Mouse (Mus musculus) hindbrain, embryonic 12.5 days (tissue): ENCODE measurements at regions not wholly inside any gene's neighbourhood (a gene's known extent, or its start where the extent isn't known, plus 50 kb on each side); places are given as distances from the start of the nearest gene placed in this dataset.

Experiments used
- ATAC-seq: fragments of 200-750 bp; cut with Nextera tagmentation; 2 replicates; pipeline ENCODE4 v1.8.0; 2017; ENCODE audit warnings: moderate TSS enrichment; ENCODE audit not compliant: low FRiP score
- H3K27ac ChIP-seq: fragments of 300-500 bp; sonication (generic); 2 replicates; pipeline ENCODE4 v1.5.1; 2016; ENCODE audit warnings: mild to moderate bottlenecking
- H3K27me3 ChIP-seq: fragments of 300-500 bp; sonication (generic); 2 replicates; pipeline ENCODE4 v1.6.1; 2016; ENCODE audit warnings: mild to moderate bottlenecking
- H3K36me3 ChIP-seq: fragments of 300-500 bp; sonication (generic); 2 replicates; pipeline ENCODE4 v1.6.1; 2016; ENCODE audit warnings: mild to moderate bottlenecking
- H3K4me1 ChIP-seq: fragments of 300-500 bp; sonication (generic); 2 replicates; pipeline ENCODE4 v1.6.1; 2016
- H3K4me2 ChIP-seq: fragments of 300-500 bp; sonication (generic); replicated peaks from 2 replicates; pipeline ENCODE4 v1.6.1; 2016; ENCODE audit warnings: mild to moderate bottlenecking
- H3K4me3 ChIP-seq: fragments of 300-500 bp; sonication (generic); 2 replicates; pipeline ENCODE4 v1.5.1; 2016; ENCODE audit warnings: mild to moderate bottlenecking
- H3K9ac ChIP-seq: fragments of 300-500 bp; sonication (generic); 2 replicates; pipeline ENCODE4 v1.6.1; 2016; ENCODE audit warnings: mild to moderate bottlenecking, moderate library complexity
- H3K9me3 ChIP-seq: fragments of 300-500 bp; sonication (generic); replicated peaks from 2 replicates; pipeline ENCODE4 v1.6.1; 2016; ENCODE audit warnings: mild to moderate bottlenecking
- WGBS: fragments of 180-500 bp; shearing (Covaris S2); methylation state at CpG from one replicate; pipeline ENCODE4 v1.1.7; 2016; 5-methylcytosine and 5-hydroxymethylcytosine counted together

DNA sequence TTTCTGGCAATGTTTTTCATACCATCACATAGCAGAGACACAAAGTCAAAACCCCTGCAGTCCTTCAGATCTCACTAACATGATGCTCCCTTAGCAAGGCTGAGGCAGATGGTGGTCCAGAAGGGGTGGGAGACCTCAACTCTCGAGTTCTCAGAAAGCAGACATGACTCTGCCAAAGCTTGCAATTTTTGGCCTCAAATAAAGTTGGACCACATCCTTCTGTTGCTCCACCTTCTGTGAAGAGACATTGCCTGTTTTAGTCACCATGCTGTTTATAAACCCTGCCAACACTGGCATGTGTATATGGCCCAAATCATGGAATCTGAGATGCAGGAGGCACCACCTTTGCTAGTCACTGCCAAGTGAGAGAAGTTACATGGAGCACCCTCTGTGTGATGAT lies 860.1 kb downstream of the Epha4 start:
- 76% methylated on average over 1 of the region's 1 CpGs for WGBS
- no peaks in the 10 kb centered on the region for H3K4me1 ChIP-seq

DNA sequence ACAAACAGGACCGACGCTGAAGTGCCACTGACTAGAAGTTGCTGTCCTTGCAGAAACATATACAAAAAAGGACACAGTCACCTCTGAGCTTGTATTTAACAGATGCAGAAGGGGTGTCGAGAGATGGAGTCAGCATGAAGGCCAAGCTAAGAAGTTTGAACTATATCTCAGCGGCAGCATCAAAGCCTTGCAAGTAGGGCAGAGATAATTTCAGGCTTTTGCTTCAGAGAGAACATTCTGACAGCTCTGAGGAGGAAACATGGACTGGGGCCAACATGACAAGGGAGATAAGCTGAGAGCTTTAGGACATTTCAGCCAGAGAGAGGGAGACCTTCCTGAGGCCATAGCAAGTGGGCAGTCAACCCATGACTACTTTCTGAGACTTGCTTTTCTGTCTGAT lies 856.7 kb downstream of the Epha4 start:
- no peak overlapping the region for H3K4me2 ChIP-seq
- H3K27ac ChIP-seq: no peak overlapping the region
- no peaks in the 10 kb centered on the region for H3K36me3 ChIP-seq
- no peak overlapping the region for H3K9ac ChIP-seq
- H3K27me3 ChIP-seq: no peaks in the 10 kb centered on the region
- no peaks in the 10 kb centered on the region for H3K9me3 ChIP-seq
- no peaks in the 10 kb centered on the region for H3K4me1 ChIP-seq
- 82% methylated on average over 4 of the region's 4 CpGs for WGBS
- H3K4me3 ChIP-seq: no peak overlapping the region
- no peak for ATAC-seq

More for the DNA sequence above, 860.1 kb downstream of the Epha4 start:
- H3K9ac ChIP-seq: no peak overlapping the region
- H3K27ac ChIP-seq: no peak overlapping the region
- no peak overlapping the region for H3K4me3 ChIP-seq
- H3K36me3 ChIP-seq: no peaks in the 10 kb centered on the region
- H3K9me3 ChIP-seq: no peaks in the 10 kb centered on the region
- H3K27me3 ChIP-seq: no peaks in the 10 kb centered on the region
- no peak overlapping the region for H3K4me2 ChIP-seq
- no peak for ATAC-seq

DNA sequence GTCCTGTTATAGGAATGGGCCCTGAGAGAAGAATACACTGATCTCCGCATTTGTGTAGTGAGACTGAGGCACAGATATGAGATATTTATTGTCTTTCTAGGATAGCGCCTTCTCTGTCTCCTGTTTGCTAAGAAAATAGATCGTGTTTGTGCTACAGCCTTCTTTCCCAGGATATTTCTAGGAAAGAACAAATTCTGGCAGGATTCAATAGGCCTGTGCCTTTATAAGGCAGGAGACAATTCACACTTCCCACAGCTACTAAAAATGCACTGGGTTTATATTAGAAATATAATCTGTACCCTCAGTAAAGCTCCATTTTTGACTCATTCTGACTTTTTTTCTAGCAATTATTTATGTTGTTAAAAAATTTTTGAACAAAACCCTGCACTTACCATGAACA lies 854.7 kb downstream of the Epha4 start:
- Histone ChIP-seq H3K36me3 (no peaks in the 10 kb centered on the region), H3K27me3 (no peaks in the 10 kb centered on the region), H3K27ac (no peak overlapping the region), H3K4me3 (no peak overlapping the region), H3K9me3 (no peaks in the 10 kb centered on the region), H3K4me2 (no peak overlapping the region), H3K4me1 (no peaks in the 10 kb centered on the region), H3K9ac (no peak overlapping the region)
- 84% methylated on average over 3 of the region's 3 CpGs for WGBS
- no peak for ATAC-seq

DNA sequence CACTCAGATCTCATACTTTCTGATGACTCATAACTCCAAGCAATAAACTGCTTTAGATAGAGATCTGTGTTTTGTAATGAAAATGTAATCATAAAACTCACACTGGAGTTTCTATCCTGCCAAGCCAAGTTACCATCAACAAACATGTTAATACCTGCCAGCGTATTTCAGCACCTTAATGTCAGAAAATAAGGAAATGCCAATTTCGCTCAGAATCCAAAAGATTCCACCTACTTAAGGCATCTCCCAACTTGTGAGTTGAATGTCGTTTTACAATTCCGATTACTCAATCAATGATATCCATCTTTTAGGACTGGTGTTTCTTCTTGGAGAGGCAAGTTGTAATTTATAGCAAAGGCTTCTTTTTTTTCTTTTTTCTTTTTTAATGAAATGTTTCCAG lies 850.5 kb downstream of the Epha4 start:
- Histone ChIP-seq H3K27ac (no peak overlapping the region), H3K4me3 (no peak overlapping the region), H3K4me2 (no peak overlapping the region), H3K4me1 (no peaks in the 10 kb centered on the region), H3K36me3 (no peaks in the 10 kb centered on the region), H3K9me3 (no peaks in the 10 kb centered on the region), H3K27me3 (no peaks in the 10 kb centered on the region), H3K9ac (no peak overlapping the region)
- 93% methylated on average over 4 of the region's 4 CpGs for WGBS
- ATAC-seq: no peak

DNA sequence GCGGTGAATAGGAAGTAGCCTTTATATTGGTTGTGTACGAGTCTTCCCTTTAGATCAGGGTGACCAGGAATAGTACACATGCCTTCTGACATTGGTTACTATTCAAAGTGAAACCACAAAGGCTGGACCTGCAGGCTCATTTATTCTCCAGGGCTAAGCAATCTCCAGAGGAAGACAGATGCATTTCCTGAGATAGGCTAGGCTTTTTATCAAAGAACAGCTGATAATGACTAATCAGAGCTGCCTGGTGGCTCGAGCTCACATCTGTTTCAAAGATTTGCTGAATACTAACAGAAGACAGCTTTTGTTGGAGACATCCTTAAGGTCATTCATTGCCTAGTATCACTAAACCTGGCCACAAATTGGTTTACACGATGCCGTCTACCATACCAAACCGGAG lies 838.1 kb downstream of the Epha4 start:
- Histone ChIP-seq H3K9me3 (0 out of 2 replicates have a peak, but pooled peaks cover 4% of the 10 kb centered on the region), H3K4me2 (no peak overlapping the region), H3K36me3 (no peaks in the 10 kb centered on the region)

DNA sequence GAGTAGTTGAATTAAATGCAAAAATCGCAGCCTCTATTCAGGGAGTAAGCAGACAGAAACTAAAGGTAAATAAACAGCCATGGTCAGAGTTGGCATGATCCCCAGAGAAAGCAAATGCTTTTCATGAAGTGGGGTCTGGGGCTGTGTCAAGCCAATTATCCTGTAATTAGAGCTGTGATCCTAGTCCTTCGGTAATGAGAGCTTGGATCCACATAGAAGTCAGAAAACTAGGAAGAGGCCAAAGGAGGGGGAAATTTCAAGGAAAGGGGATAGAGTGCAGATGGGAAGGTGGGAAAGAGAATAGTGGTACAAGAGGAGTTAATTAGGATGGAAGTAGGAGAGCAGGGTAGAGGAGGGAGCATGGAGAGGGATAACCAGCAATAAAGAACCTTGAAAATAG lies 809.3 kb downstream of the Epha4 start:
- Histone ChIP-seq H3K4me1 (no peaks in the 10 kb centered on the region), H3K27ac (no peak overlapping the region), H3K9ac (no peak overlapping the region), H3K27me3 (no peaks in the 10 kb centered on the region), H3K9me3 (no peaks in the 10 kb centered on the region), H3K4me2 (no peak overlapping the region), H3K4me3 (no peak overlapping the region), H3K36me3 (no peaks in the 10 kb centered on the region)
- WGBS: 84% methylated on average over 2 of the region's 2 CpGs
- ATAC-seq: no peak

More for the DNA sequence above, 838.1 kb downstream of the Epha4 start:
- H3K4me3 ChIP-seq: no peak overlapping the region
- no peaks in the 10 kb centered on the region for H3K27me3 ChIP-seq
- no peaks in the 10 kb centered on the region for H3K4me1 ChIP-seq
- H3K27ac ChIP-seq: no peak overlapping the region
- 79% methylated on average over 6 of the region's 6 CpGs for WGBS
- H3K9ac ChIP-seq: no peak overlapping the region
- no peak for ATAC-seq

DNA sequence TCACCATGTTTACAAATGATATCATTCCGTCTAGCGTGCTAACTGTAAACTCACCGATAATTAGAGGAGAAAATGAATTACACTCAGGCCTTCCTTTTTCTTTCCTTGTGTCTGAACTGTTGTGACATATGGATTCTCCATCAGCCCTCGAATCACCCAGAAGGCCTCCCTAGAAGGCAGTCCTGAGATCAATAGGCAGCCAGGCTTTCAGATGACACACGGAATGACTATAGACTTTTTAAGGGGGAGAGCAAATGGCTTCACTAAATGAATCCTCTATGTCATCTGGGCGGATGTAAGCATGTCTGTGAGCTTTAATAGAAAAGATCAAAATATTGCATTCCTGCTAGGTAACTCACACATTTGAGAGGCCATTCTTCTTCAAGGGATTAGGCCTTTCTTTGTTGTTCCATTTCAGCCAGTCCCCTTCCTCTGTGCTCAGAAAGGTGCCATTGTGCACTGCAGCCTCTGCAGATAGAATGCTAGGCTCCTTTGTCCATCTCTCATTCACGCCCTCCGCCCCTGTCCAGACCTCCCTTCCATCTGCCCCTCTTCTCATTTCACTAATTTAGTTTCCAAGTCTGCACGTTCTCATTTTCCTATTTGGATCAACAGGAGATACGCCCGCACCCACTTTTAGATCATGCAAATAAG lies 797.1 kb downstream of the Epha4 start:
- WGBS: 54% methylated on average over 11 of the region's 11 CpGs
- H3K9ac ChIP-seq: no peak overlapping the region
- peak overlapping the region; percentile 55; the same call in 1 of the 2 replicates for H3K27ac ChIP-seq
- peaks cover 8% of the 10 kb centered on the region; the same call in 1 of the 2 replicates for H3K4me1 ChIP-seq
- H3K4me3 ChIP-seq: no peak overlapping the region
- ATAC-seq: no peak
- no peaks in the 10 kb centered on the region for H3K27me3 ChIP-seq
- no peaks in the 10 kb centered on the region for H3K36me3 ChIP-seq
- no peak overlapping the region for H3K4me2 ChIP-seq
- H3K9me3 ChIP-seq: no peaks in the 10 kb centered on the region

DNA sequence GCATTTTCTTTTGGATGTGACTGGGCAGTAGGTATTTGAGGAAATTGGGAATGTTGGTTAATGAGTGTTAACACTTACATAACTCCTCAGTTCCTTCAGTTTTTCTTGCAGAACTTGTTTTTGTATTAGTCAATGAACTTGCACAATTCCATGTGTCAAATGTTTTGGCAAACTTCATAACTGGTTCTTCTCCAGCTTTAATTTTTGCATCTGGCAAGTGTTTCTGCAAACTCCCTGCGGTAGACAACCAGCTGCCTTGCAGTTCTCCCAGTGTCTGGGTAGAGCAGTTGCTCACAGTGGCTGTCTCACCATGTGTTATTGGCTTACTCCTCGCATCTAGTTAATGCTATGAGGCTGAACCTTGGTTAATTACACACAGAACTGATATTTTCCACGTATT lies 790.4 kb downstream of the Epha4 start:
- no peaks in the 10 kb centered on the region for H3K27me3 ChIP-seq
- WGBS: 75% methylated on average over 3 of the region's 3 CpGs
- no peak for ATAC-seq

DNA sequence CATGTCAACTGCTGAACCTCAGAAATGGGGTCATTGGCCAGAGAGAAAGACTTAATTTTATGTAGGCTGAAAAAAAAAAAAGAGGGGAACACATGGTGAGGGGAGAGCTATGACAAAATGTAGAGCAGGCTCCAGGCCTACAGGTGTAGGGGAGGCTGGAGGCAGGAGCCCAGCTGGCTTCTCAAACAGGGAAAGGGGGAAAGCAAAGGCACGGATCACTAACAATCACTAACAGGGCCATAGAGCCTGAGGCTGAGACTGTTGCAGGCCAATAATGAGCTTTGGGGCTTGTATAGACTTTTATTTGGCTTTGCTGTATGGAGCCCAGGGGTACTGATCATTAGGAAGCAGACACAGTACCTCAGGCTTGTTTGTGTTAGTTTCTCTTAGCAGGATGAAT lies 777.9 kb downstream of the Epha4 start:
- H3K27ac ChIP-seq: no peak overlapping the region
- no peaks in the 10 kb centered on the region for H3K9me3 ChIP-seq
- WGBS: 54% methylated on average over 1 of the region's 1 CpGs
- ATAC-seq: no peak
- H3K9ac ChIP-seq: no peak overlapping the region
- no peaks in the 10 kb centered on the region for H3K27me3 ChIP-seq
- H3K36me3 ChIP-seq: no peaks in the 10 kb centered on the region
- no peak overlapping the region for H3K4me3 ChIP-seq
- H3K4me1 ChIP-seq: no peaks in the 10 kb centered on the region
- H3K4me2 ChIP-seq: no peak overlapping the region

More for the DNA sequence above, 790.4 kb downstream of the Epha4 start:
- H3K36me3 ChIP-seq: no peaks in the 10 kb centered on the region
- H3K4me3 ChIP-seq: no peak overlapping the region
- no peak overlapping the region for H3K27ac ChIP-seq
- H3K9ac ChIP-seq: no peak overlapping the region
- no peaks in the 10 kb centered on the region for H3K9me3 ChIP-seq
- no peaks in the 10 kb centered on the region for H3K4me1 ChIP-seq
- no peak overlapping the region for H3K4me2 ChIP-seq

DNA sequence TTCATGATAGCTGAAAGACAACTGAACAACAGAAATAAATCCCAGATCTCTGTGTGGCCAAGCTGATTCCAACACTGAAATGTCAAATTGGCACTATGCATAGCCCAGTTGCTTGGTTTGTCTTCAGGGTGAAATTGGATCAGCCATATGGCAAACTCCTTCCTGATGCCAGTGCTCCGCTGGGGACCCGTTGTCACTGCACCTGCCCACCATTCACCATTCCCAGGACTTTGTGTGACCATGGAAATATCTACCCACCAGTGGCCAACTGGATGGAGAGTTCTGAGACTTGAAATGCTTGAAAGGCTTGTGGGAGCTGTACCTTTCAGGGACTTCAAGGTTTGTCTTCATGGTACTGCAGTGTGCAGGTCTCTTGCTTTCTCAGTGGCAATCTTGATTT lies 777.2 kb downstream of the Epha4 start:
- H3K27me3 ChIP-seq: no peaks in the 10 kb centered on the region
- WGBS: 87% methylated on average over 2 of the region's 2 CpGs
- H3K4me3 ChIP-seq: no peak overlapping the region
- no peak overlapping the region for H3K9ac ChIP-seq
- H3K4me1 ChIP-seq: no peaks in the 10 kb centered on the region
- no peak overlapping the region for H3K27ac ChIP-seq
- no peaks in the 10 kb centered on the region for H3K9me3 ChIP-seq
- H3K36me3 ChIP-seq: no peaks in the 10 kb centered on the region
- ATAC-seq: no peak
- H3K4me2 ChIP-seq: no peak overlapping the region

DNA sequence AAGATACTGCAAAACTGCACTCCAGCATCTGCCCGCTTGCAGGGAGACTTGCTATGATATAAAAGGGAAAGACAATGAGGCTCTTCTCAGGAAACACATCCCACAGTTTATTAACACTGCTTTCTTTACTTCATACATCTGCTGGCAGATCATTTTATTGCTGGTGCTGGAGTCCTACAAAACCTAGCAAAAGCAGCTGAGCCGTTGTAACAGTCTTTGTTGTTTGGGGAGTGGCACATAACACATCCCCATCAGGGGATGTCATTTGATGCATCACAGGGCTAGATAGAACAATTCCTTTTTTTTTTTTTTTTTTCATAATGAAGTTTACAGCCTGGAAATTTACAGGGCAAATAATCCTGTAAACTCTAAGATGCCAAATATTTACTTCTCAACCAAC lies 742.2 kb downstream of the Epha4 start:
- Histone ChIP-seq H3K4me2 (no peak overlapping the region), H3K27ac (no peak overlapping the region), H3K9ac (no peak overlapping the region), H3K36me3 (no peaks in the 10 kb centered on the region), H3K4me3 (no peak overlapping the region), H3K9me3 (no peaks in the 10 kb centered on the region), H3K27me3 (no peaks in the 10 kb centered on the region), H3K4me1 (no peaks in the 10 kb centered on the region)
- no peak for ATAC-seq
- 92% methylated on average over 2 of the region's 2 CpGs for WGBS

DNA sequence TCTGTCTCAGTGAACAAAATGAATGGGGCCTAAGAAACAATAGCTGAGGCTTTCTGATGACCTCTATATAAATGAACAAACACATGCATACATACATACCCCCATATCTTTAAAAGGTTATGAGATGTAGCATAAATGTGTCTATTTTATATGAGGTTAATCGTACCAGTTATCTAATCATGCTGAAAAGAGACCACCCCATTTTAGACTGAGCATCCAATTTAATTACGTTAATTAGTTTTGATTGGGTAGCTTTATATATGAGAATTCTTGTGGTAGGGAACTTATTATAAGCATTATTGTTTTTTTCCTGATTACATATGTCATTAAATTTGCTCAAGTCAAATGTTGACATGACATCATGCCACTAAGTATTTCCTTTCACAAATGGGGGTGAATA lies 728.0 kb downstream of the Epha4 start:
- H3K4me1 ChIP-seq: no peaks in the 10 kb centered on the region
- no peaks in the 10 kb centered on the region for H3K27me3 ChIP-seq
- H3K9me3 ChIP-seq: no peaks in the 10 kb centered on the region
- no peak overlapping the region for H3K4me2 ChIP-seq
- H3K9ac ChIP-seq: no peak overlapping the region
- no peak overlapping the region for H3K27ac ChIP-seq
- WGBS: 92% methylated on average over 2 of the region's 2 CpGs
- no peak overlapping the region for H3K4me3 ChIP-seq
- no peak for ATAC-seq
- H3K36me3 ChIP-seq: no peaks in the 10 kb centered on the region

DNA sequence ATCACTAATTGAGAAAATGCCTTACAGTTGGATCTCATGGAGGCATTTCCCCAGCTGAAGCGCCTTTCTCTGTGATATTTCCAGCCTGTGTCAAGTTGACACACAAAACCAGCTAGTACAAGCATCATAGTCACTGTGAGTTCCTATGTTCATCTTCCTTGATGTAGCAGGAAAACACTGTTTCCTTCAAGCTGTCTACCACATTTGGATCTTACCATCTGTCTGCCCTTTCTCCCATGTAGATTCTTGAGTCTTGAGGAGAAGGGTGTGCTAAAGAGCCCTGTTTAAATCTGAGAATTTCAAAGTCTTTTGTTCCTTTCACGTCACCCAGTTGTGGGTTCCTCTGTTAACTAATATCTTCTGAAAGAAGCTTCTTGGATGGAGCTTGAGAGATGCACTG lies 721.5 kb downstream of the Epha4 start:
- Histone ChIP-seq H3K27me3 (no peaks in the 10 kb centered on the region), H3K27ac (no peak overlapping the region), H3K9me3 (no peaks in the 10 kb centered on the region), H3K4me2 (no peak overlapping the region), H3K4me1 (no peaks in the 10 kb centered on the region), H3K4me3 (no peak overlapping the region), H3K9ac (no peak overlapping the region), H3K36me3 (no peaks in the 10 kb centered on the region)
- 80% methylated on average over 2 of the region's 2 CpGs for WGBS
- no peak for ATAC-seq
